Mouse (Mus musculus) lung, adult 2 months (tissue): ENCODE measurements around the gene Prkar1a.

Experiments used
- CTCF ChIP-seq: fragments of 200-500 bp; IDR thresholded peaks from 2 replicates; pipeline ENCODE4 v1.5.1; 2011; ENCODE audit warnings: mild to moderate bottlenecking, low read length, control low read depth; ENCODE audit not compliant: insufficient read depth
- POLR2A ChIP-seq: fragments of 200-500 bp; IDR thresholded peaks from 2 replicates; pipeline ENCODE4 v1.6.1; 2011; ENCODE audit warnings: low read depth, mild to moderate bottlenecking, control low read depth, low read length, borderline replicate concordance; ENCODE audit errors: extremely low read depth

DNA sequence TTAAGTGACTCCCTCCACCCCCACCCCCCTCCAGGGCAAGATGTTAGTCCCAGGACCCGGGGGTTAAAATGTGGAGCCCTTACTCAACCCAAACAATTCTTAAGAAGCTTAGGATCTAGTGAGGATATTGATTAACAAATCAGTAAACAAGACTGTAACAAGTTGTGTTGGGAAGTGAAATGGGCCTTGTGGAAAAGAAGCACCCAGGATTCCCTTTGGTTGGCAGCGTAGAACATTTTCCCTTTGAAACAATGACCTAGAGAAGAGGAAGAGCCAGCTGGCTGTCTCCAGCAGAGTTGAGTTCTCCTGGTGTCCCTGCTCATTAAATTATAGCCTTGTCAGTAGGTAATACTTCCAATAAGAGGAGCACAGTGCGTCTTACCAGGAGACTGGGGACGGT is 59.6 kb downstream of the Prkar1a start:
- TF ChIP-seq CTCF (no peak), POLR2A (no peak)
